Mouse (Mus musculus): Measurements from ENCODE around the gene Asic2. TPM values are rescaled to one million over a fixed set of nuclear protein-coding genes. Genes with fewer than 3 reads are reported as not detected.
"Not testable (repeated sequence)": the region's sequence is repeated elsewhere in the genome, so short reads cannot be mapped to it uniquely, and the experiment has no call there.

Asic2 gene
- polyA plus RNA-seq, 1 experiment, result 2.3 TPM

GRCm38 (mm10) chr11:81454111-81454510 is 514.1 kb downstream of the Asic2 start:
- no peak for DNase-seq (ENCODE audit: low read depth)

GRCm38 (mm10) chr11:81449271-81449705 is 519.0 kb downstream of the Asic2 start:
- no peak for DNase-seq (ENCODE audit: low read depth)

- DNase-seq (ENCODE audit: low read depth), result no peak
Measured at GRCm38 (mm10) chr11:81446347-81446746, 521.9 kb downstream of the Asic2 start.

GRCm38 (mm10) chr11:81426857-81427256 is 541.4 kb downstream of the Asic2 start:
- no peak for DNase-seq (ENCODE audit: low read depth)

GRCm38 (mm10) chr11:81419112-81419511 is 549.1 kb downstream of the Asic2 start:
- no peak for DNase-seq (ENCODE audit: low read depth)

GRCm38 (mm10) chr11:81418027-81418426 is 550.2 kb downstream of the Asic2 start:
- no peak for DNase-seq (ENCODE audit: low read depth)

- no peak for DNase-seq (ENCODE audit: low read depth)
Measured at GRCm38 (mm10) chr11:81416319-81416718, 551.9 kb downstream of the Asic2 start.

- no peak for DNase-seq (ENCODE audit: low read depth)
Measured at GRCm38 (mm10) chr11:81414596-81414995, 553.7 kb downstream of the Asic2 start.

GRCm38 (mm10) chr11:81411251-81411650 is 557.0 kb downstream of the Asic2 start:
- DNase-seq (ENCODE audit: low read depth), result no peak

GRCm38 (mm10) chr11:81405951-81406350 is 562.3 kb downstream of the Asic2 start:
- DNase-seq (ENCODE audit: low read depth), result no peak

- DNase-seq (ENCODE audit: low read depth), result no peak
Measured at GRCm38 (mm10) chr11:81402263-81402662, 566.0 kb downstream of the Asic2 start.

- no peak for DNase-seq (ENCODE audit: low read depth)
Measured at GRCm38 (mm10) chr11:81392855-81393254, 575.4 kb downstream of the Asic2 start.

- no peak for DNase-seq (ENCODE audit: low read depth)
Measured at GRCm38 (mm10) chr11:81386185-81386584, 582.1 kb downstream of the Asic2 start.

- DNase-seq (ENCODE audit: low read depth), result no peak
Measured at GRCm38 (mm10) chr11:81385547-81385946, 582.7 kb downstream of the Asic2 start.

- no peak for DNase-seq (ENCODE audit: low read depth)
Measured at GRCm38 (mm10) chr11:81374841-81375240, 593.4 kb downstream of the Asic2 start.

- no peak for DNase-seq (ENCODE audit: low read depth)
Measured at GRCm38 (mm10) chr11:81374003-81374710, 594.1 kb downstream of the Asic2 start.

GRCm38 (mm10) chr11:81371545-81371944 is 596.7 kb downstream of the Asic2 start:
- DNase-seq (ENCODE audit: low read depth), result no peak

- no peak for DNase-seq (ENCODE audit: low read depth)
Measured at GRCm38 (mm10) chr11:81370426-81370810, 597.8 kb downstream of the Asic2 start.

- no peak for DNase-seq (ENCODE audit: low read depth)
Measured at GRCm38 (mm10) chr11:81369497-81370425, 598.5 kb downstream of the Asic2 start.

GRCm38 (mm10) chr11:81364442-81364841 is 603.8 kb downstream of the Asic2 start:
- no peak for DNase-seq (ENCODE audit: low read depth)

GRCm38 (mm10) chr11:81362461-81362860 is 605.8 kb downstream of the Asic2 start:
- DNase-seq (ENCODE audit: low read depth), result no peak

GRCm38 (mm10) chr11:81361040-81361439 is 607.2 kb downstream of the Asic2 start:
- DNase-seq (ENCODE audit: low read depth), result no peak

GRCm38 (mm10) chr11:81350498-81350897 is 617.8 kb downstream of the Asic2 start:
- not testable (repeated sequence) for DNase-seq (ENCODE audit: low read depth)
